Mouse (Mus musculus): Measurements from ENCODE around the gene Arl14ep. TPM values are rescaled to one million over a fixed set of nuclear protein-coding genes. Genes with fewer than 3 reads are reported as not detected.

Gene Arl14ep
- polyA plus RNA-seq (2015; fragmentation: Illumina TruSeq; extraction: RNeasy Lipid Tissue Mini Kit (QIAGEN cat#74804); ENCODE audit: insufficient read depth, low replicate concordance): 30.3 TPM

GRCm38 (mm10) chr2:106973959-106974639, at the start of gene Arl14ep:
TSS of gene Arl14ep (minus strand) at chr2:106974424.

Other genes with a start within 250 kb of the Arl14ep start
- gene Fshb, start 85.2 kb upstream of the Arl14ep start, polyA plus RNA-seq (2015; fragmentation: Illumina TruSeq; extraction: RNeasy Lipid Tissue Mini Kit (QIAGEN cat#74804); ENCODE audit: insufficient read depth, low replicate concordance): not detected